Mouse (Mus musculus) mature B cell (primary cell): ENCODE data around the gene Spag9.

Experiments used
- in situ Hi-C: fragments of 300-500 bp; cut with MboI; formaldehyde crosslinking; loops from 2 replicates; pipeline ENCODE4 v1.14.3; 2019

Gene Spag9

GRCm38 (mm10) chr11:94149509-94150259 lies 153.8 kb downstream of the Spag9 start:
- in situ Hi-C loops: no loop called here

- in situ Hi-C loops: no loop called here
Measured at GRCm38 (mm10) chr11:94150519-94151470, 154.9 kb downstream of the Spag9 start.

- in situ Hi-C loops: no loop called here
Measured at GRCm38 (mm10) chr11:94154201-94154600, 158.3 kb downstream of the Spag9 start.

GRCm38 (mm10) chr11:94158521-94158920 lies 162.6 kb downstream of the Spag9 start:
- in situ Hi-C loops: no loop called here

GRCm38 (mm10) chr11:94159066-94159880 lies 163.4 kb downstream of the Spag9 start:
- in situ Hi-C loops: no loop called here

GRCm38 (mm10) chr11:94159911-94160415 lies 164.1 kb downstream of the Spag9 start:
- in situ Hi-C loops: no loop called here

- in situ Hi-C loops: no loop called here
Measured at GRCm38 (mm10) chr11:94160443-94161266, 164.8 kb downstream of the Spag9 start.

GRCm38 (mm10) chr11:94161267-94161646 lies 165.4 kb downstream of the Spag9 start:
- in situ Hi-C loops: no loop called here

- in situ Hi-C loops: no loop called here
Measured at GRCm38 (mm10) chr11:94161867-94162581, 166.1 kb downstream of the Spag9 start.

- in situ Hi-C loops: no loop called here
Measured at GRCm38 (mm10) chr11:94163005-94163767, 167.3 kb downstream of the Spag9 start.

- in situ Hi-C loops: no loop called here
Measured at GRCm38 (mm10) chr11:94165745-94166144, 169.9 kb downstream of the Spag9 start.

- in situ Hi-C loops: no loop called here
Measured at GRCm38 (mm10) chr11:94168238-94168637, 172.3 kb downstream of the Spag9 start.

GRCm38 (mm10) chr11:94169596-94169995 lies 173.7 kb downstream of the Spag9 start:
- in situ Hi-C loops: no loop called here

- in situ Hi-C loops: no loop called here
Measured at GRCm38 (mm10) chr11:94171691-94172090, 175.8 kb downstream of the Spag9 start.

- in situ Hi-C loops: no loop called here
Measured at GRCm38 (mm10) chr11:94172186-94172585, 176.3 kb downstream of the Spag9 start.

GRCm38 (mm10) chr11:94173726-94174146 lies 177.8 kb downstream of the Spag9 start:
- in situ Hi-C loops: no loop called here

GRCm38 (mm10) chr11:94175288-94175687 lies 179.4 kb downstream of the Spag9 start:
- in situ Hi-C loops: no loop called here
